Mouse (Mus musculus) stomach, embryonic 16.5 days (tissue): Measurements from ENCODE around the gene Sh3rf3. TPM values are rescaled to one million over a fixed set of nuclear protein-coding genes. Genes with fewer than 3 reads are reported as not detected.

Experiments
- ATAC-seq: fragments of 200-750 bp; cut with Nextera tagmentation; 2 replicates; pipeline ENCODE4 v1.8.0; 2017; ENCODE audit warnings: moderate number of reproducible peaks, moderate TSS enrichment; ENCODE audit not compliant: insufficient read depth, low FRiP score
- H3K27ac ChIP-seq: fragments of 300-500 bp; sonication (generic); 2 replicates; pipeline ENCODE4 v1.5.1; 2014; ENCODE audit warnings: low read length
- H3K27me3 ChIP-seq: fragments of 300-500 bp; sonication (generic); 2 replicates; pipeline ENCODE4 v1.6.1; 2014; ENCODE audit warnings: low read length, control low read depth, mixed read lengths; ENCODE audit not compliant: control insufficient read depth, insufficient read depth
- H3K36me3 ChIP-seq: fragments of 300-500 bp; sonication (generic); 2 replicates; pipeline ENCODE4 v1.6.1; 2014; ENCODE audit warnings: low read length; ENCODE audit not compliant: control insufficient read depth, insufficient read depth
- H3K4me1 ChIP-seq: fragments of 300-500 bp; sonication (generic); 2 replicates; pipeline ENCODE4 v1.6.1; 2014; ENCODE audit warnings: low read length, control low read depth, mixed read lengths; ENCODE audit not compliant: control insufficient read depth, insufficient read depth
- H3K4me2 ChIP-seq: fragments of 300-500 bp; sonication (generic); 2 replicates; pipeline ENCODE4 v1.6.1; 2014; ENCODE audit warnings: low read depth, low read length, mixed read lengths
- H3K4me3 ChIP-seq: fragments of 300-500 bp; sonication (generic); replicated peaks from 2 replicates; pipeline ENCODE4 v1.5.1; 2014; ENCODE audit warnings: mild to moderate bottlenecking, low read length
- H3K9ac ChIP-seq: fragments of 300-500 bp; sonication (generic); 2 replicates; pipeline ENCODE4 v1.6.1; 2014; ENCODE audit warnings: low read length
- H3K9me3 ChIP-seq: fragments of 300-500 bp; sonication (generic); replicated peaks from 2 replicates; pipeline ENCODE4 v1.6.1; 2016; ENCODE audit warnings: low read length, control low read depth; ENCODE audit not compliant: control insufficient read depth
- whole genome bisulfite sequencing: fragments of 180-500 bp; shearing (Covaris S2); extraction: QIAGEN DNeasy Blood & Tissue Kit; methylation state at CpG from one replicate; pipeline ENCODE4 v1.1.7; 2014; 5-methylcytosine and 5-hydroxymethylcytosine counted together
- polyA plus RNA-seq: library from polyadenylated mRNA; unstranded; fragments of >200 nt; fragmentation: Nextera tagmentation; extraction: Ambion mirVana; gene quantifications from 2 replicates; pipeline ENCODE4 v1.2.1, GENCODE M21; 2015

Gene Sh3rf3
- polyA plus RNA-seq, 1 experiment from 2014 or later = 0.79 TPM

DNA sequence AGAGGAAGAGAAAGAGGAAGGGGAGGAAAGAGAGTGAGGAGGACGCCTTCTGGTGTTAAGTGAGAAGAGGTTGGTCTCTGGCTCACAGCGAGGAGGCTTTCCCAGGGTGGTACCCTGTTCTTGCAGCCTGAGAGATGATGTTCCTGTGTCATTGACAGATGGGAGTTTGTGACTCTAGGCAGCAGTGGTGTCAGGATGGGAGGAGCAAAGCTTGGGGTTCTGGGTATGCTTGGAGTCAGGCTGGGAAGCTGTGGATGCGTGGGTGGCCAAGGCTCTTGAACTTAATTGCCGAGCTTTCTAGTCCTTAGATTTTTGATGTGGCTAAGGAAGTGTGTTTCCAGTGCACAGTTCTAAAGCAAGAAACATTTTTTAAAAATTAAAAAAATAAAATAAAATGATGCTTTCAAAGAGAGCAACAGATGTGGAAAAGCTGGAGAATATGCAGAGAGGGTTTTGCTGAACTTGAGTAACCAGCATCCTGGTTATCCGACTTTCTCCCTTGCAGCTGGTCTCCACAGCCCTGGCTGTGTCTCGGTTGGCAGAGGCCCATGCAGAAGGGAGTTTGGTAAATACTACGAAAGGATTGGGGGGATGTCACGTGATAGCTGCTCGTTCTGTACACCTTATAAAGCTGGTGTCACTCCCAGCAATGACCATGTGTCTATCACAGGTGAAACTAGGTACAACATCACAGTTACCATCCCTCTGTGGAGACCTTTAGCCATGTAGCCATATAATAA is 130.7 kb downstream of the Sh3rf3 start:
- no peak overlapping the region for H3K4me3 ChIP-seq
- H3K4me2 ChIP-seq = no peak overlapping the region
- H3K36me3 ChIP-seq = no peaks in the 10 kb centered on the region
- H3K4me1 ChIP-seq = no peaks in the 10 kb centered on the region
- 66% methylated on average over 9 of the region's 9 CpGs for WGBS
- H3K9ac ChIP-seq = no peak overlapping the region
- H3K27me3 ChIP-seq = no peaks in the 10 kb centered on the region
- H3K27ac ChIP-seq = peak overlapping the region; percentile 45
- H3K9me3 ChIP-seq = no peaks in the 10 kb centered on the region
- no peak for ATAC-seq

DNA sequence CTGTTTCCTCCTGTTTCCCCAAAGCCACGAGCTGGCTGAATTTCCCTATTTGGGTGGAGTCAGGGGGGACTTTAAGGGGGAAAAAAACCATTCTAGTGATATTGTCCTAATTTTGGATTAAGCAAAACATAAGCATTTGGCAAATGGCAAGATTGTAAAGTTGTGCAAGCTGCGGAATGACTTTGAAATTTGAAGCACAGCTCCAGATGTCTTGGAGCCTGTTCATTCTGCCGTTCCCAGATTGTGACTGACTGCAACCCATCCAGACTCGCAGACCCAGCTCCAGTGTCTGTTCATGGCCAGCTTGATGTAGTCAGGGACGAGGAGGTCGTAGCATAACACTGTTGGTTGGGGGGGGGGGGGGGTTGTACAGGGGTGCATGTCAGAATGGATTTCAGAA is 131.8 kb downstream of the Sh3rf3 start:
- Histone ChIP-seq H3K4me3 (no peak overlapping the region), H3K9ac (no peak overlapping the region), H3K4me2 (no peak overlapping the region), H3K9me3 (no peaks in the 10 kb centered on the region), H3K36me3 (no peaks in the 10 kb centered on the region), H3K27me3 (no peaks in the 10 kb centered on the region), H3K27ac (no peak overlapping the region), H3K4me1 (no peaks in the 10 kb centered on the region)
- ATAC-seq = peak; percentile 68; the same call in 1 of the 2 replicates
- WGBS = 58% methylated on average over 6 of the region's 6 CpGs

DNA sequence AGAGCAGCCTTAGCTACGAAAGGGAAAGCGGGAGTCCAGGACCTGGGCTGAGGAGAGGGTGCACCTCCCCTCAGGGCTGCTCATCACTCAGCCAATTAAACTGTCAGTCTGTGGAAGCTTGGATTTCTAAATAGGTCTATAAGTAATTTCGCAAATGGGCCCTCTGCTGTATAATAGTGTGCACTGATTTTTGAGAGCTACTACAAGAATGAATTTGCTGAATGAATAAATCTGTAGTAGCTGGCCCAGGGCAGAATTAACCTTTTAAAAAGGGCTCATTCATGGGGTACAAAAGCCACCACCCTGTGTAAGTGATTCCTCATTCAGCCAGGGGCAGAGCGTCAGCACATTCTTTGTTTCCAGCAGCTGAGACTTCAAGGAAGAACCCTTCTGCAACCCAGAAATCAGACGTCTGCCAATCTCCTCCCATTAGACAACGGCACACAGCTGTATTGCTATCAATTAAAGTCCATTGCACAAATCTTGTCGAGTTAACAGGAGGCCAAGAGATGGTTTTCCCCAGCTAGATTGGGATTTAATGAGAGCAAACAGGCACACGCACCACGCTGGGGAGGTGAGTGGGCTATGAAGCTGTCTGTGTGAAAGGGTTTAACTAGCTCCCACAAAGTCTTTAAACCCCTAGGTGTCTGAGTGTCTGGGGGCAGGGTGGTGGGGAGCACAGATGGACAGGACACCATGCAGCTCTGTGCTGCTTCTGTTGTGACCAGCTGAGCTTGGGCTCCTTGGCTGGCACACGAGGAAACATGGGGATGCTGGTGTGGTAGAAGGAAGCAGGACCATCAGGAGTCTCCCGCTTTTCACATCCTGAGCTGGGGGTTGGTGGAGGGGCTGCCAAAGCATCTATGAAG is 136.8 kb downstream of the Sh3rf3 start:
- WGBS = 50% methylated on average over 11 of the region's 11 CpGs
- H3K27me3 ChIP-seq = no peaks in the 10 kb centered on the region
- no peak for ATAC-seq
- no peaks in the 10 kb centered on the region for H3K9me3 ChIP-seq
- H3K4me2 ChIP-seq = no peak overlapping the region
- H3K4me3 ChIP-seq = no peak overlapping the region
- no peak overlapping the region for H3K27ac ChIP-seq
- no peaks in the 10 kb centered on the region for H3K36me3 ChIP-seq
- no peak overlapping the region for H3K9ac ChIP-seq
- H3K4me1 ChIP-seq = no peaks in the 10 kb centered on the region

DNA sequence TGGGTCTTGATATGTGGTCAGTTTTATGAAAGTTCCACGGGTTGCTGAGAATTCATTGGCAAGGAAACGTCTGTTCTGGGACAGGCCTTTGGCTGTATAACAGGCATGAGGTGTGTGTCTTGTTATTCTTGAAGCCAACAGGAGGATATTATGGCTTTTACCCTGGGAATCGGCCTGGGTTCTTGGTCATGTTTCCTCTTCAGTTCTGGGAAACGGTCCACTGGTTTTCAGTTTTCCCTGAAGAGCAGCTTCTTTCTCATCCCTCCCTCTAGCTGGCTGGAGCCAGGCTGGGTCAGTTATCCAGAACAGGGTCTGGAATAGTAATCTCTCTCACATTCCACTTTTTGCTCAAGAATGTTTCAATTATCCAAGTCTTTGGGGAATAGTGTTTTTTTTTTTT is 147.0 kb downstream of the Sh3rf3 start:
- Histone ChIP-seq H3K4me3 (no peak overlapping the region), H3K9me3 (no peaks in the 10 kb centered on the region), H3K27ac (no peak overlapping the region), H3K9ac (no peak overlapping the region), H3K27me3 (no peaks in the 10 kb centered on the region), H3K36me3 (no peaks in the 10 kb centered on the region), H3K4me1 (no peaks in the 10 kb centered on the region), H3K4me2 (no peak overlapping the region)
- 72% methylated on average over 4 of the region's 4 CpGs for WGBS
- ATAC-seq = no peak

DNA sequence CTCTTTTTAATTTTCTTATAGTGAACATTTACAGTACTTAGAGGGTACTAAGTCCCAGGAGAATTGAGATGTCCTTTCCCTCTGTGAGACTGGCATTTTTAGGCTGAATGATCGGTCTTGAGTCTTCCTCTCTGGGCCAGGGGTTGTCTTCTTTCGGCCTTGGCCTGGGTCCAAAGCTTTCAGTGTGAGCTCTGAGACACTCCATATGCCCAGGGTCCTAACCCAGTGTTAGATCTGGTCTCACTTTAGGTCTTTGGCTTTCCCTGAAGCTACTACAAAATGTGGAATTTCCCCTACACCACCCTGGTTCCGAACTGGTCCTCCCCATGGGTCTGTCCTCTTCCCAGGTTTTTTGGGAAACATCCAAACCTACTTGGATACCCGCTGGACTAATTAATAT is 155.1 kb downstream of the Sh3rf3 start:
- no peak overlapping the region for H3K4me2 ChIP-seq
- 63% methylated on average over 4 of the region's 4 CpGs for WGBS

DNA sequence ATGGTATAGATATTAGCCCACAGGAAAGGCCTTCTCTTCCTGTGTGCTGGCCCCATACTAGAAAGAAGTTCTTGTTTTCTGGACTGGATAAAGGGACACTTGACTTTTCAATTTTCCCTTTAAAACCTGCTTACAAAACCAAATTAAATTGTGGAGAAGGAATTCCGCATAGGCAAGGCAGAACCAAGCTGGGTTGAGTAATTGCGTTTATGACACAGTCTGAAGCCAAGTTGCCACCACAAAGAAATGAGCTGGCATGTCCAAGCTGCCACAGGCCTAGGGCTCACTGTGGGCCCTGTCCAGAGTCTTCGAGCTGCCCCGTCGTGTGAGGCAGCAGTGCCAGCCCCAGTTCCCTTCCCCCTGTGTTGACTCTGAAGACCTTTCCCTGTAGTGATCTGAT is 156.2 kb downstream of the Sh3rf3 start:
- Histone ChIP-seq H3K4me1 (no peaks in the 10 kb centered on the region), H3K36me3 (no peaks in the 10 kb centered on the region), H3K27ac (no peak overlapping the region), H3K9ac (no peak overlapping the region), H3K9me3 (no peaks in the 10 kb centered on the region), H3K4me2 (no peak overlapping the region), H3K4me3 (no peak overlapping the region), H3K27me3 (no peaks in the 10 kb centered on the region)
- 91% methylated on average over 5 of the region's 5 CpGs for WGBS
- no peak for ATAC-seq

More for the DNA sequence above, 155.1 kb downstream of the Sh3rf3 start:
- no peak overlapping the region for H3K27ac ChIP-seq
- H3K4me3 ChIP-seq = no peak overlapping the region
- H3K9me3 ChIP-seq = no peaks in the 10 kb centered on the region
- no peaks in the 10 kb centered on the region for H3K27me3 ChIP-seq
- no peak for ATAC-seq
- H3K4me1 ChIP-seq = no peaks in the 10 kb centered on the region
- H3K36me3 ChIP-seq = no peaks in the 10 kb centered on the region
- no peak overlapping the region for H3K9ac ChIP-seq

DNA sequence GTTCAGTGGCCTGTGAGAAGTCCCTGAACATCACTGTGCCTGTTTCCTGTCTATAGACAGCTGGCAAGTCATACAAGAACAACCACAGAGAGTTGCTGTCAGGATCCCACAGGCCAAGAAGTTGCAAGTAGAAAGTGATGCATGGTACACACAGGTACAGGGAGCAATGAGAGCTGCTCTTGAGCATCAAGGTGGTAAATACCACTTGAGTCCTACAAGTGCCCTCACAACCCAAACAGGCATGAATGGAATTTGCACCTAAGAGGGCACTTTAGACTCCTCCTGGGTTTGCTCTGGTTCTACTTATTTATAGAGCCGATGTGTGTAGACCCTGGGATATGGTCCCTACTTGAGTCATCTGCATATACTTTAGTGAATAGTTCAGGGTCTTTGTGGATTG is 159.0 kb downstream of the Sh3rf3 start:
- no peaks in the 10 kb centered on the region for H3K4me1 ChIP-seq
- 87% methylated on average over 1 of the region's 1 CpGs for WGBS

DNA sequence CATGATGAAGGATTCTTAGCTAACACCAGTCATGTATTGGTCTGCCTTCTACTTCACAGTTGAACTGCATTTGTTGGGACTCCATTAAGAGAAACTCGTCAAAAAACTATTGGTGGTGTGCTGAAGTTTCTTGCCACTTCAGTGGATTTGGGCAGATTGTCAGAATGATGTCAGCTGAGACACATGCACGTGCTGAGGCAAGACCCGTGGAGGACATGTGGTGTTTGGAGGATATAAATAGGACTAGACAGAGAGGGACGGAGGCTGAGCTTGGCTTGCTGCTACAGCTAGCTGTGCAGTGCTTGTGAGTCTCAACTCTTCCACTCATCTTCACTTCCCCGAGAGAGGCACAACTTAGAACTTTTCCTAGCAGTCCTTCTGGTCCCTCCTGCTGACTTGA is 161.0 kb downstream of the Sh3rf3 start:
- H3K4me2 ChIP-seq = no peak overlapping the region
- no peaks in the 10 kb centered on the region for H3K4me1 ChIP-seq
- WGBS = 70% methylated on average over 5 of the region's 5 CpGs
- H3K27ac ChIP-seq = no peak overlapping the region
- no peak for ATAC-seq
- no peaks in the 10 kb centered on the region for H3K36me3 ChIP-seq
- H3K4me3 ChIP-seq = no peak overlapping the region
- no peak overlapping the region for H3K9ac ChIP-seq
- no peaks in the 10 kb centered on the region for H3K27me3 ChIP-seq
- H3K9me3 ChIP-seq = no peaks in the 10 kb centered on the region

More for the DNA sequence above, 159.0 kb downstream of the Sh3rf3 start:
- Histone ChIP-seq H3K27ac (no peak overlapping the region), H3K27me3 (no peaks in the 10 kb centered on the region), H3K4me2 (no peak overlapping the region), H3K4me3 (no peak overlapping the region), H3K9me3 (no peaks in the 10 kb centered on the region), H3K9ac (no peak overlapping the region), H3K36me3 (no peaks in the 10 kb centered on the region)
- no peak for ATAC-seq

DNA sequence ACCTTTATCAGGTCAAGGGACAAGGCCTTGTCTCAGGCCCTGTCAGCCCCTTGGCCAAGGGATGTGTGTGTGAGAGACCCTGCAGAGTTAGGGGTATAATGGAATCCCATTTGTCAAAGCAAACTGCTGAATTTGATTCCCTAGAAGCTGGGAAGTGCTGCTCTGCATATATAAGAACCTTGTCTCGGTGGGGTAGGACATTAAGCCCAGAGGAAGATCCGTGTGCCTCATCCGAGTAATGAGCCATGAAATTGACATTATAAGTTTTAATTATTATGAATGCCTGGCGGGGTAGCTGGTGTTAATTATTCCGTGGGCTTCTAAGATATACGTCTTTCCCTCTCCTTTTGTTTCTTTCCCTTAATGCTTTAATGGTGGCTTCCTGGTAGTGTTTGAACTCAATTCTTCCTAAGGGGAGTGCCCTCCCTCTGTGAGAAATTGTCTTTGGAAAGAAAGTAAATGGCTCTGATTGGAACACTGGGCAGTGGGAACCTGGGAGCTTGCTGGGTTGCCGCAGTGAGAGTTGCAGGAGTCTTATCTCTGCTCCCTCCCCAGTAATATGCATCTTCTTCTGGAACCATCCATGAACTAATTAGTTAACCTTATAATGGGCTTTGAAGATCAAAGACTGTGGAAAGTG is 166.3 kb downstream of the Sh3rf3 start:
- Histone ChIP-seq H3K27me3 (no peaks in the 10 kb centered on the region), H3K4me2 (no peak overlapping the region), H3K27ac (no peak overlapping the region), H3K4me3 (no peak overlapping the region), H3K36me3 (no peaks in the 10 kb centered on the region), H3K9ac (no peak overlapping the region), H3K9me3 (no peaks in the 10 kb centered on the region), H3K4me1 (no peaks in the 10 kb centered on the region)
- WGBS = 55% methylated on average over 7 of the region's 7 CpGs
- no peak for ATAC-seq
